Mouse (Mus musculus) ES-Bruce4 (cell line): ENCODE measurements around the gene Ccdc62.

Source experiments
- CTCF ChIP-seq: IDR thresholded peaks from one replicate; pipeline ENCODE4 v1.8.1; 2011; ENCODE audit warnings: low read depth, low read length
- POLR2A ChIP-seq: IDR thresholded peaks from one replicate; pipeline ENCODE4 v1.8.1; 2011; ENCODE audit warnings: low read length; ENCODE audit not compliant: insufficient read depth

DNA sequence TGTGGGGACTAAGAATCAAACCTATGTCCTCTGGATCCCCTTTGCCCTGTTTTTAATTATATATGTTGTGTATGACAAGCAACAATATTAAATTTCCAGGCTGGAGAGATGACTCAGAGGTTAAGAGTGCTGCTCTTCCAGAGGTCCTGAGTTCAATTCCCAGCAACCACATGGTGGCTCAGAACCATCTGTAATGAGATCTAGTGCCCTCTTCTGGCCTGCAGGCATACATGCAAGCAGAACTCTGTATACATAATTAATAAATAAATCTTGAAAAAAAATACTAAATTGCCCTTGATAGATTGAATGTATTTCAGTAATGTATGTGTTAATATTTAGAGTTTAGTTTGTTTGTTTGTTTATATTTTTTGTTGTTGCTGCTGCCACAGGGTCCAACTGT is 2.4 kb downstream of the Ccdc62 start:
- TF ChIP-seq POLR2A (no peak), CTCF (no peak)
